Mouse (Mus musculus) lung, embryonic 15.5 days (tissue): Measurements from ENCODE around the gene Btbd11. TPM values are rescaled to one million over a fixed set of nuclear protein-coding genes. Genes with fewer than 3 reads are reported as not detected.

ENCODE experiments used
- ATAC-seq: fragments of 200-750 bp; cut with Nextera tagmentation; 2 replicates; pipeline ENCODE4 v1.8.0; 2017; ENCODE audit warnings: moderate number of reproducible peaks, borderline replicate concordance; ENCODE audit not compliant: low FRiP score, low TSS enrichment; ENCODE audit errors: extremely low read depth
- H3K27ac ChIP-seq: fragments of 300-500 bp; sonication (generic); 2 replicates; pipeline ENCODE4 v1.5.1; 2015; ENCODE audit warnings: moderate library complexity, mild to moderate bottlenecking, inconsistent platforms
- H3K27me3 ChIP-seq: fragments of 300-500 bp; sonication (generic); 2 replicates; pipeline ENCODE4 v1.6.1; 2015; ENCODE audit warnings: inconsistent platforms
- H3K36me3 ChIP-seq: fragments of 300-500 bp; sonication (generic); 2 replicates; pipeline ENCODE4 v1.6.1; 2015; ENCODE audit warnings: inconsistent platforms
- H3K4me1 ChIP-seq: fragments of 300-500 bp; sonication (generic); 2 replicates; pipeline ENCODE4 v1.6.1; 2015; ENCODE audit warnings: inconsistent platforms
- H3K4me2 ChIP-seq: fragments of 300-500 bp; sonication (generic); 2 replicates; pipeline ENCODE4 v1.6.1; 2015; ENCODE audit warnings: inconsistent platforms, mild to moderate bottlenecking, moderate library complexity
- H3K4me3 ChIP-seq: fragments of 300-500 bp; sonication (generic); 2 replicates; pipeline ENCODE4 v1.5.1; 2015; ENCODE audit warnings: mild to moderate bottlenecking, inconsistent platforms
- H3K9ac ChIP-seq: fragments of 300-500 bp; sonication (generic); 2 replicates; pipeline ENCODE4 v1.6.1; 2015; ENCODE audit warnings: inconsistent platforms
- H3K9me3 ChIP-seq: fragments of 300-500 bp; sonication (generic); 2 replicates; pipeline ENCODE4 v1.6.1; 2016; ENCODE audit warnings: inconsistent platforms
- WGBS: fragments of 180-500 bp; shearing (Covaris S2); methylation state at CpG from one replicate; pipeline ENCODE4 v1.1.7; 2015; 5-methylcytosine and 5-hydroxymethylcytosine counted together
- polyA plus RNA-seq: library from polyadenylated mRNA; unstranded; fragments of >200 nt; fragmentation: Nextera tagmentation; extraction: Ambion mirVana; gene quantifications from 2 replicates; pipeline ENCODE4 v1.2.1, GENCODE M21; 2015

Gene Btbd11
- polyA plus RNA-seq, 1 experiment from 2014 or later, result 2.0 TPM

DNA sequence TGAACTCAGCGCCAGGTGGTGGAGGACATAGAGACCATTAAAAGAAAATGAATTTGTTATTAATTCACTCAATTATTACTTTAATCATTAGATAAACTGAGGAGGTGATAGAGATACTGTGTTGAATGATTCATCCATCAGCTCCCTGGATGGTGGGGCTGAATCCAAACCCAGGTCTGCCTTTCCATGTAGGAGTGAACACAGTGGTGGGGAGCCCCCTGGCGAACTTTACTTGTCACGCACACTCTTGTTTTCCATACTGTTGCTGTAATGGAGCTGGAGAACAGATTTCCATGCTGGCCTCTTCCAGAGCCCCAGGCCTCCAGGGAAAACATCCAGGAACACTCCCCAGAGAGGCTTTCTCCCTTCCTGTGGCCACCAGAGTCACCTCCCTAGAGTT is 50.6 kb downstream of the Btbd11 start:
- no peaks in the 10 kb centered on the region for H3K36me3 ChIP-seq
- 74% methylated on average over 3 of the region's 3 CpGs for WGBS
- H3K4me1 ChIP-seq, result no peaks in the 10 kb centered on the region
- no peak overlapping the region for H3K27ac ChIP-seq
- no peak overlapping the region for H3K9ac ChIP-seq
- H3K4me2 ChIP-seq, result no peak overlapping the region
- no peaks in the 10 kb centered on the region for H3K9me3 ChIP-seq
- no peak for ATAC-seq
- H3K27me3 ChIP-seq, result no peaks in the 10 kb centered on the region
- H3K4me3 ChIP-seq, result no peak overlapping the region

- no peak for ATAC-seq
- Histone ChIP-seq H3K27ac (no peak overlapping the region), H3K4me1 (no peaks in the 10 kb centered on the region), H3K27me3 (no peaks in the 10 kb centered on the region), H3K36me3 (no peaks in the 10 kb centered on the region), H3K4me2 (no peak overlapping the region), H3K9ac (no peak overlapping the region), H3K9me3 (no peaks in the 10 kb centered on the region), H3K4me3 (no peak overlapping the region)
- 66% methylated on average over 3 of the region's 3 CpGs for WGBS
These were observed 56.8 kb downstream of the Btbd11 start for GRCm38 (mm10) chr10:85443371-85443770.

DNA sequence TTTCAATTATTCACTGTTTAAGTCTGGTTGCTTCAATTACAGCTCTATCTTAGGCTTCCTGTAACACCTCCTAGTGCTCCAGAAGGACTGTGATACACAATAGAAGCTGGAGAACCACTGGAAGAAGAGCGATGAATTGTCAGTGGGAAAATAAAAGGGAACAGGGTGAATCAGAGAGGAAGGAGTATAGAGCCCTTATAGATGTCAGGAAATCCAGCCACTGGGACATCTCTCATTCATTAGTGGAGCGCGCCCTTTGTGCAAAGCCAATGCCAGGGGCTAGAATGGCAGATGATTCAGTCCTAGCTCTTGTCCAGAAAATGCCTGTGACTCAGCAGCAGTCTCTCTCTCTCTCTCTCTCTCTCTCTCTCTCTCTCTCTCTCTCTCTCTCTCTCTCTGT is 59.3 kb downstream of the Btbd11 start:
- H3K27me3 ChIP-seq, result no peaks in the 10 kb centered on the region
- no peak overlapping the region for H3K4me2 ChIP-seq
- H3K9ac ChIP-seq, result no peak overlapping the region
- H3K4me1 ChIP-seq, result no peaks in the 10 kb centered on the region
- 94% methylated on average over 3 of the region's 3 CpGs for WGBS
- H3K4me3 ChIP-seq, result no peak overlapping the region
- H3K36me3 ChIP-seq, result no peaks in the 10 kb centered on the region
- no peak overlapping the region for H3K27ac ChIP-seq
- ATAC-seq, result no peak
- no peaks in the 10 kb centered on the region for H3K9me3 ChIP-seq

GRCm38 (mm10) chr10:85446700-85447099 is 60.1 kb downstream of the Btbd11 start:
- H3K9ac ChIP-seq, result no peak overlapping the region
- H3K36me3 ChIP-seq, result no peaks in the 10 kb centered on the region
- H3K4me2 ChIP-seq, result no peak overlapping the region
- no peaks in the 10 kb centered on the region for H3K4me1 ChIP-seq
- no peaks in the 10 kb centered on the region for H3K9me3 ChIP-seq
- WGBS, result 57% methylated on average over 1 of the region's 1 CpGs
- H3K27me3 ChIP-seq, result no peaks in the 10 kb centered on the region
- no peak overlapping the region for H3K4me3 ChIP-seq
- ATAC-seq, result no peak
- H3K27ac ChIP-seq, result no peak overlapping the region

DNA sequence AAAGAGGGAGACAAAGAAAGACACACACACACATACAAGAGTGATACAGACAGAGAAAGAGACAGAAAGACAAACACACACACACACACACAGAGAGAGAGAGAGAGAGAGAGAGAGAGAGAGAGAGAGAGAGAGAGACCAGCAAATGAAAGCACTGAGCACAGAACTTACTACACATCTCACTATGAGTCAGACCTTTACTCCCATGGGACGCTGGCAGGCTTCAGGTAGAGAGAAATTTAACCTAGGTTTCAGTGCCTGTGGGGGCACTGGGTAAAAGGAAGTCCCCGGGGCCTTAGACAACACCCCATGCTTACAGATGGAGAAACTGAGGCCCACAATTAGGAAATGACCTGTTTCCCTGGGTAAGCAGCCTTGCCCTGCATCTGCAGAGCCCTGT is 61.3 kb downstream of the Btbd11 start:
- H3K36me3 ChIP-seq, result no peaks in the 10 kb centered on the region
- no peaks in the 10 kb centered on the region for H3K4me1 ChIP-seq
- no peak overlapping the region for H3K4me2 ChIP-seq
- no peak overlapping the region for H3K4me3 ChIP-seq
- H3K27ac ChIP-seq, result no peak overlapping the region
- H3K9me3 ChIP-seq, result no peaks in the 10 kb centered on the region
- ATAC-seq, result no peak
- H3K27me3 ChIP-seq, result no peaks in the 10 kb centered on the region
- WGBS, result 75% methylated on average over 2 of the region's 2 CpGs
- H3K9ac ChIP-seq, result no peak overlapping the region

DNA sequence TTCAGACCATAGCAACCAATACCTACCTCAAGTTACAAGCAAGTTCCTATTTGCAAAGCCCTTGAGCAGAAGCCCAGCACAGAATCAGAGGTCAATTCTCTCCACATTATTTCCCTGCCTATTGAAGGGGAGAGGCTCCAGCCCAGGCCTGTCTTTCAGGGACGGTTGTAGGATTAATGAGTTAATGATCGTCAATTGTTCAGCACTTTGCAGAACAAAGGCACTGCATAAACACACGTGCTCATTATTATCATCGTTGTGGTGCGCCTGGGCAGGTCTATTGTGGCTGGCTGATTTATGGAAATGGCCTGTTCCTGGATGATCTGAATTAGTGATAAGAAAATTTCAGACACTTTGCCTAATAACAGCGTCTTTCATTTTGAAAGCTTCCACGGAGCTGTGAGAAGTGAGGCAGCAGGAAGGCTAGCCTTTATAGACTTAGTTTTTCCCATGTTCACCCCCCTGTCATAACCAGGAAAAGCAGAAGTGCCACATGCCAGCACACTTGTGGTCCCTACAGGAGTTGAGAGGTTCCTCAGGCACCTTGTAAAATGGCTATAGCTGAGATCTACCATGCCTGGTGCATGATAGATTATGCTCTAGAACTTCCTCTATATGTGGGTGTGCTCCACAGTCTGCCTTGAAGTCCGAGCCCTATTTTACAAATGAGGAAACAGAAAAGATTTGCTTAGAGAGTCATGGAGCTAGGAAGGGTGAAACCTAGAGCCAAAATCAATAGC is 65.2 kb downstream of the Btbd11 start:
- 0 out of 2 replicates have a peak, but pooled peaks cover 4% of the 10 kb centered on the region for H3K4me1 ChIP-seq
- no peak overlapping the region for H3K4me3 ChIP-seq
- H3K27me3 ChIP-seq, result no peaks in the 10 kb centered on the region
- H3K4me2 ChIP-seq, result no peak overlapping the region
- no peak for ATAC-seq
- H3K9ac ChIP-seq, result no peak overlapping the region
- no peaks in the 10 kb centered on the region for H3K9me3 ChIP-seq
- no peak overlapping the region for H3K27ac ChIP-seq
- no peaks in the 10 kb centered on the region for H3K36me3 ChIP-seq
- WGBS, result 45% methylated on average over 8 of the region's 8 CpGs

DNA sequence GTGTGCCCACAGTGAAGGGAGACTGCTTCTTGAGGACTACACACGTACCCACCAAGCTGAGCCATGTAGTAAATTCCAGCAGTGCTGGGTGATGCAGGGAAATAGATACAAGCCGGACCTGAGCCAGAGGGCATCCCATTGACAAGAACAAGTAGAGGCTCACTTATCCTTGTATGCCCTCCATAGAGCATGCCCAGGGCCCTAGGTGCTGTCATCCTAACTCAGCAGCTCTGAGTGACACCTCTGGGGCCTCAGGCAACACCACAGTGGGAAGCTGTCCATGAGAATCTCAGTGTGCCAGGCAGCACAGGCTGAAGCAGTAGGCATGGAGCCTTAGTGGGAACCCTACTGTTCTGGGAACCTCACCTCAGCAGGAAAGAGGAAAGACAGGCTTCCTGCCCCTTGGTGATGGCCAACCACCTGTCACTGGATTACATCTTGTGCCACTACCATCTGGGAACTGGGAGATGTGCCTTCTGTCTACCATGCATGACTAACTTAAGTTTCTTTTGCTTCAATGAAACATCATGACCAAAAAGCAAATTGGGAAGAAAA is 66.7 kb downstream of the Btbd11 start:
- Histone ChIP-seq H3K9me3 (no peaks in the 10 kb centered on the region), H3K36me3 (no peaks in the 10 kb centered on the region), H3K4me1 (0 out of 2 replicates have a peak, but pooled peaks cover 4% of the 10 kb centered on the region), H3K27ac (no peak overlapping the region), H3K27me3 (no peaks in the 10 kb centered on the region), H3K4me3 (no peak overlapping the region), H3K4me2 (no peak overlapping the region), H3K9ac (no peak overlapping the region)
- 80% methylated on average over 2 of the region's 2 CpGs for WGBS
- no peak for ATAC-seq

DNA sequence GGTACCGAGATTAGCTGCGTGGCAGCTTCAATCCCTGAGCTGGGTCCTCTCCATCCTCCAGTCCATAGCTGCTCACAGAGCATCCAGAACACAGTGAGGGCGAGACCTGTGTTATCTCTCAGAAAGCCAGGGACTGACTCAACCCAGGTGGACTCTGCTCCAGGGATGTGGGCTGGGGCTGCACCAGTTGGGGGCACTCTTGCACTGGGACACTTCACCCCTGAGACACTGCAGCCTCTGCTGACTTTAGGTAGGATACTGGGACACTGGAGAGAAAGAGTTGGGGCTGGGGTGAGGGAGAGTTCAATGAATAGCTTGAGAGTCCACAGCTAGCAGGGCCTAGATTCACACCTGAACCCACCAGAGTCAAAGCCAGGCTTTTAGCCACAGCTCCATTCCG is 69.4 kb downstream of the Btbd11 start:
- no peaks in the 10 kb centered on the region for H3K36me3 ChIP-seq
- 47% methylated on average over 4 of the region's 4 CpGs for WGBS
- peaks cover 12% of the 10 kb centered on the region for H3K4me1 ChIP-seq
- H3K27ac ChIP-seq, result no peak overlapping the region
- no peak overlapping the region for H3K4me2 ChIP-seq
- no peaks in the 10 kb centered on the region for H3K9me3 ChIP-seq
- no peak for ATAC-seq
- no peak overlapping the region for H3K4me3 ChIP-seq
- no peaks in the 10 kb centered on the region for H3K27me3 ChIP-seq
- no peak overlapping the region for H3K9ac ChIP-seq

GRCm38 (mm10) chr10:85458744-85459344 is 72.2 kb downstream of the Btbd11 start:
- Histone ChIP-seq H3K4me1 (peaks cover 12% of the 10 kb centered on the region), H3K36me3 (no peaks in the 10 kb centered on the region), H3K27ac (no peak overlapping the region), H3K9me3 (no peaks in the 10 kb centered on the region), H3K4me2 (no peak overlapping the region), H3K27me3 (no peaks in the 10 kb centered on the region), H3K4me3 (no peak overlapping the region), H3K9ac (no peak overlapping the region)
- WGBS, result 25% methylated on average over 17 of the region's 17 CpGs
- peak; percentile 57; the same call in 1 of the 2 replicates for ATAC-seq

GRCm38 (mm10) chr10:85460736-85461135 is 74.1 kb downstream of the Btbd11 start:
- H3K36me3 ChIP-seq, result no peaks in the 10 kb centered on the region
- no peak for ATAC-seq
- no peak overlapping the region for H3K27ac ChIP-seq
- no peak overlapping the region for H3K4me3 ChIP-seq
- 88% methylated on average over 10 of the region's 10 CpGs for WGBS
- no peaks in the 10 kb centered on the region for H3K27me3 ChIP-seq
- H3K4me1 ChIP-seq, result peaks cover 8% of the 10 kb centered on the region
- no peaks in the 10 kb centered on the region for H3K9me3 ChIP-seq
- H3K4me2 ChIP-seq, result no peak overlapping the region
- no peak overlapping the region for H3K9ac ChIP-seq

- Histone ChIP-seq H3K27ac (no peak overlapping the region), H3K4me3 (no peak overlapping the region), H3K4me1 (peaks cover 2% of the 10 kb centered on the region), H3K27me3 (no peaks in the 10 kb centered on the region), H3K9me3 (no peaks in the 10 kb centered on the region), H3K36me3 (no peaks in the 10 kb centered on the region), H3K4me2 (no peak overlapping the region), H3K9ac (no peak overlapping the region)
- no peak for ATAC-seq
- 41% methylated on average over 6 of the region's 6 CpGs for WGBS
These were observed 77.5 kb downstream of the Btbd11 start for GRCm38 (mm10) chr10:85464152-85464551.
